Mouse (Mus musculus) bone marrow, adult 2 months (tissue): ENCODE measurements around the gene Scn5a. TPM values are rescaled to one million over a fixed set of nuclear protein-coding genes. Genes with fewer than 3 reads are reported as not detected.

Experiments used
- H3K27ac ChIP-seq: fragments of 200-500 bp; 2 replicates; pipeline ENCODE4 v1.5.1; 2012; ENCODE audit warnings: low read depth, mild to moderate bottlenecking, control low read depth, inconsistent platforms, low read length; ENCODE audit not compliant: control insufficient read depth, poor library complexity, insufficient read depth
- H3K4me1 ChIP-seq: fragments of 200-500 bp; 2 replicates; pipeline ENCODE4 v1.6.1; 2011; ENCODE audit warnings: low read length; ENCODE audit not compliant: control insufficient read depth, insufficient read depth
- H3K4me3 ChIP-seq: fragments of 200-500 bp; replicated peaks from 2 replicates; pipeline ENCODE3; 2011; ENCODE audit warnings: mild to moderate bottlenecking, low read depth, low read length, control low read depth; ENCODE audit not compliant: control insufficient read depth
- CTCF ChIP-seq: fragments of 200-500 bp; IDR thresholded peaks from 2 replicates; pipeline ENCODE4 v1.5.1; 2011; ENCODE audit warnings: low read length, control low read depth; ENCODE audit not compliant: control insufficient read depth, insufficient read depth
- POLR2A ChIP-seq: fragments of 200-500 bp; IDR thresholded peaks from 2 replicates; pipeline ENCODE4 v1.6.1; 2011; ENCODE audit warnings: low read depth, mild to moderate bottlenecking, control low read depth, low read length, borderline replicate concordance; ENCODE audit not compliant: control insufficient read depth
- WGBS: fragments of 180-500 bp; shearing (Covaris S2); methylation state at CpG from one replicate; pipeline ENCODE4 v1.1.7; 2018; 5-methylcytosine and 5-hydroxymethylcytosine counted together
- polyA plus RNA-seq: library from polyadenylated mRNA; stranded (reverse); fragments of >200 nt; gene quantifications from 2 replicates; pipeline ENCODE4 v1.2.4, GENCODE M21; 2011; ENCODE audit warnings: low replicate concordance; ENCODE audit not compliant: missing spikeins, insufficient read depth, insufficient read length

Scn5a gene
- polyA plus RNA-seq, 1 experiment = not detected

DNA sequence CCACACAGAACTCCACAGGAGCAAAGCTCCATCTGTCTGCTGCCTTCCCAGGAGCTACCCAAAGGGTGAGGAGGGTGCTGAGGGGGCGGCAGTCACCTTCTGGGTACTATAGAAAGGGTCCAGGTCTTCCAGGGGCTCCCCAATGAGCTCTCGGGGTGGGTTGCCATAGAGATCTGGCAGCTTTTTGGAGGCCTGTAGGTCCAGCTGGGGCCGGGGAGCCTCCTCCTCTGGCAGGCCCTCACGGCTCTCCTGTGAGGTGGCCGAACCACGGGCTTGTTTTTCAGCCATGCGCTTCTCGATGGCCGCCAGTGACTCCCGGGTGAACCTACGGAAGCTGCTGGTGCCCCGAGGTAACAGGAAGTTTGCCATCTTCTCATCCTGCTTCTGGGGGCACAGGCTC is 16.6 kb downstream of the Scn5a start:
- Histone ChIP-seq H3K4me1 (no peaks in the 10 kb centered on the region), H3K4me3 (no peak overlapping the region), H3K27ac (no peak overlapping the region)
- WGBS = 71% methylated on average over 12 of the region's 12 CpGs
- TF ChIP-seq POLR2A (no peak), CTCF (no peak)

DNA sequence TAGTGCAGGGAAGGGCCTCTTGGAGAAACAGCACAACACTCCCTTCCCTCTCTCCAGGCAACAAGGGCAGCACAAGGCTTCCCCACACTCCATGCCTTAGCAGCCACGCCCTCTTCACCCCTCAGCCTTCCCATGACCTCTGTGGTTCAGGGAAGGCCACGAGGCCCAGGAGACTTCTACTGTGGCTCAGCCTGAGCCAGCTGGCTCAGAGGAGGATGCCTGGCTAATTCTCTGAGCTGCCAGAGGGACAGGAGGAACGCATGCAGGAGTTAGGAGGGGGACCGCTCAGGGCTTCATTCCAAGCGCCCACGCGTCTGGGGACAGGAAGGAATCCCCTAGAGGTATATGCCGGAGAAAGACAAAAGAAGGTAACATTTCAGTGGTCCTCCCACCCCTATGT is 17.1 kb downstream of the Scn5a start:
- Histone ChIP-seq H3K4me1 (no peaks in the 10 kb centered on the region), H3K4me3 (no peak overlapping the region), H3K27ac (no peak overlapping the region)
- TF ChIP-seq POLR2A (no peak), CTCF (no peak)
- WGBS = 71% methylated on average over 8 of the region's 8 CpGs

DNA sequence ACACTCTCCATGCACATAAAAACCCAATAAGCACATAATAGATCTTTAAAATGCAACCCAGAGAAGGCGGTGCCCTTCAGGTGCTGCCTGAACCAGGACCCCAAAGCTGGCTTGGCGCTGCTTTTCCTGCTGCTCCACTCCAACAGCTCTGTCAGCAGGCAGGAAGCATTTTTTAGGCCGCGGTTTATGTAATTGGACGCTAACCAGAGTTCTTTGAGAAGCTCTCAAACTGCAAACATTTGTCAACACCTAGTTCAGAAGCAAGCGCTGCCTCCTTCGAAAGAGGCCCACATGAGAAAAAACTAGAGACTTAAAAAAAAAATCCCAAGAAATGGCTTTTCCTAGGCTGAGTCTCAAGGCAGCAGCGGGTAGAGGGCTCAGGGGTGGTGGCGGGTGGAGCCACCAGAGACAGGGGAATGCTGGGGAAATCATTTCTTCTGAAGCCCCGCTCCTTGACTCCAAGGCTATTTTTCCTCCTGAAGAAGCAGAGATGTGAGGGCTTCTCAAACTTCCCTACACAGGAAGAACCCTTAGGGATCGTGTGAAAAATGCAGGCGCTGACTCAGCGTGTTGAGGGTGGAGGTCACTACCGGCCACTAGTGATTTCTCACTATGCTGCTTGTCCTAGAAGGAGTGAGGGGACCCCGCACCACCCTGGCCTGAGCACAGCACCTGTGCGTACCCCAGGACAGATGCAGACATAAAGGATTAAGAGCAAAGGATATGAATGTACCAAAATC is 19.1 kb downstream of the Scn5a start:
- Histone ChIP-seq H3K4me1 (no peaks in the 10 kb centered on the region), H3K4me3 (no peak overlapping the region), H3K27ac (no peak overlapping the region)
- WGBS = 54% methylated on average over 16 of the region's 16 CpGs
- TF ChIP-seq CTCF = no peak

DNA sequence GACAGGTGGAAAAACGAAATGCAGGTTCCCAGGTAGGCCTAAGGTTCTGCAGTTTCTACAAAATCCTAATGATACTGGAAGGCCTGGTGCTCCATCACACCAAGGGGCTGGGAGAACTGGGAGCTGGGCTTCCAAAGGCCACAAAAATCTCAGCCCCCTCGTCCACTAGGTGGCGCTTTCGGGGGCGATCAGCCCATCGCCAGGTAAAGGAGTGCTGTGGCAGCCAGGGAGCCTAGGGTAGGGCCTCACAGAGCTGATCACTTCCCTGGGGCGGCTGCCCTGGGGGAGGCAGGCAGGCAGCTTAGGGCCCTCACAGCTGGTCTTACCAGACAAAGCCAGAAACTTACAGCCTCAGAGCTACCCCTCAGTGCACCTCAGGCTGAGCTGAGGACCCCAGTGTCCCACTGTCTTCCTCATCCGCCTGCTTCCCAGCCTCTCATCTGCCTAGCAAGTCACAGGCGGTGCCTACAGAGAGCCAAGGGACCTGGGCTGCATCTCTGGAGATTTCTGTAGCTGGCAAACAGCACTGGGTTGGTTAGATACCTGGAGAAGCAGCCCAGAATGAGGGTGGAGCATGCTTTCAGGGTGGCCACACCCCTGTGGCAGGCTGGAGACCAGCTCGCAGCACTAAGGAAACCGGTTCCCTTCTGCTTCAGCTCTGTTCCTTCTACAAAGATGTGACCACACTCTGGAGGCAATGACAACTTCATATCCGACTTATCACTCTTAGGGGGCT is 20.5 kb downstream of the Scn5a start:
- 26% methylated on average over 12 of the region's 12 CpGs for WGBS
- TF ChIP-seq POLR2A (no peak), CTCF (peak; percentile 49; the same call in 1 of the 2 replicates)
- H3K4me1 ChIP-seq = no peaks in the 10 kb centered on the region

DNA sequence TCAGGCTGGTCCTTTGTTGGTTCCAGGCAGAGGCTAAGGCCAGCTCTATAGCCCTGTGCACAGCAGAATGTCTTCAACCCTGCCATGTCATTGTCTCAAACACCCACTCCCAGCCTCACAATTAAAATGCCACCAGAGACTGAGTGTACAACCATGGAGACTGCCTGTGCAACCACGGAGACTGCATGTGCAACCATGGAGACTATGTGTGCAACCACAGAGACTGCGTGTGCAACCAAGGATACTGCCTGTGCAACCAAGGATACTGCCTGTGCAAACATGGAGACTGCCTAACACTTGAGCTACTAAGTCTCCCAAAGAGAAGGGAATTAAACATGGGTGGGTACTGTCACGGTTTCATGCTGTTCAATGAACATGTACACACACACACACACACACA is 22.8 kb downstream of the Scn5a start:
- TF ChIP-seq POLR2A (no peak), CTCF (no peak)
- 74% methylated on average over 3 of the region's 3 CpGs for WGBS
- Histone ChIP-seq H3K4me3 (no peak overlapping the region), H3K27ac (no peak overlapping the region), H3K4me1 (no peaks in the 10 kb centered on the region)

More for the DNA sequence above, 20.5 kb downstream of the Scn5a start:
- no peak overlapping the region for H3K27ac ChIP-seq
- H3K4me3 ChIP-seq = no peak overlapping the region

DNA sequence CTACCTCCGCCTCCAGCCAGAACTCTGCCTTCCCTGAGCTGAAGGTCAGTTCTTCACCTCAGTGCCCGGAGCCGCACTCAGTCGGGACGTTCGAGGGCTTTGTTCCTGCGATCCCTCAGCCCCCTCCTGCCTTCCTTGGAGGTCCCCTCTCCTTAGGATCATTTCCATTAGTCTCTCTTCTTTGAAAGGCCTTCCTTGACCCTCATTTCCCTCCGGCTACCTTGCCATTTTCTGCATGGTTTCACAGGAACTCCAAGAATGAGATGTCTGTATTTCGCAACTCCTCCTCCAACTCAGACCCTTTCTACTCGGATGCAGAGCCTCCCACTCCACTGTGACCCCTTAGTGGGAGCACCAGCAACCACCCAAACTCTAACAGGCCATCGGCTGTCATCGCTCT is 31.3 kb downstream of the Scn5a start:
- H3K4me3 ChIP-seq = no peak overlapping the region
- WGBS = 82% methylated on average over 12 of the region's 12 CpGs
- no peaks in the 10 kb centered on the region for H3K4me1 ChIP-seq
- no peak overlapping the region for H3K27ac ChIP-seq
- TF ChIP-seq POLR2A = no peak
- no peak for TF ChIP-seq CTCF

DNA sequence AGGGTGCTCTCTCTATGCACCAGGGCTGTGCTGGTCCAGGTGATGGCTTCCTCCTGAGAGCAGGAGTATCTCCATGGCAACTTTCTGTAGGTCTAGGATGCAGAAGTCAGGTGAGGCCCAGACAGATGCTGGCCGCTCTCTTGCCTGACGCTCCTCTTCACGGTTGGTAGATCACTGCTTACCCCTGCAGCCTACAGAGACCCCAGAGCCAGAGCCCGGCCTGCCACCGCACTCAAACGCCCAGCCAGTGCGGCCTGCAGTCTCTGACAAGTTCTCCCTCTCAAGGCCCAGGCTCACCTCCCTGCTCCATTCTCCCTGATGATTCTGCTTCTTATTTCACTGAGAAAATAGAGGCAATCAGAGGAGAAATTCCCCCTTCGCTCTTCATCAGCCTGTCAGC is 31.7 kb downstream of the Scn5a start:
- Histone ChIP-seq H3K27ac (no peak overlapping the region), H3K4me1 (no peaks in the 10 kb centered on the region), H3K4me3 (no peak overlapping the region)
- no peak for TF ChIP-seq POLR2A
- no peak for TF ChIP-seq CTCF
- WGBS = 80% methylated on average over 8 of the region's 8 CpGs

DNA sequence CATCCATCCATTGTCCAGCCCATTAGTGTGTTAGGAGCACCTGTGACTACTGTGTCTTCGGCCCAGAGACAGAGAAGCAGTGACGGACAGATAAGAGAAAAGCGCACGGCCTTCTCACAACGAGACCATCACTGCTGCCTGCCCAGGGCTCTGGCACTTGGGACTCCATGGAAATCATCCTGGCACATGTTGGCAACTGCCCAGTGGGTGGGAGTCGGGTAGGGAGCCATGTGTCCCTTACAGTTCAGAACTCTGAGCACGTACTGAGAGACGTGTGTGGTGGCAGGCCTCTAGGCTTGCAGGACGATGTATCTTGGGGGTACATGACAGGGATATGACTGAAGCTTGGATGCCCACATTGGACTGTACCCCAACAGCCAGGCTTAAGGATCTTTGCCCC is 38.1 kb downstream of the Scn5a start:
- no peak for TF ChIP-seq POLR2A
- no peak for TF ChIP-seq CTCF
- 84% methylated on average over 9 of the region's 9 CpGs for WGBS

More for the DNA sequence above, 38.1 kb downstream of the Scn5a start:
- H3K4me3 ChIP-seq = no peak overlapping the region
- no peaks in the 10 kb centered on the region for H3K4me1 ChIP-seq
- H3K27ac ChIP-seq = no peak overlapping the region
